Comparison of ENCODE assay signal across 9 mouse cellular contexts in genomic region chr1:151754028-151754489, GRCm38 (mm10). TPM values are rescaled to one million over a fixed set of nuclear protein-coding genes. Genes with fewer than 3 reads are reported as not detected.
DNase-seq lines count a peak whose midpoint lies in the region; ATAC-seq and TF ChIP-seq lines count a peak whose summit lies in the region.
"Had no signal": no experiment of that assay in that cellular context is flagged by ENCODE, and none has a peak within 500 bp of the region (broad histone marks: within the 10 kb centered on the region; RNA-seq: fewer than 3 reads in every experiment).

No protein-coding gene starts in this region.

- H3K9me3 ChIP-seq in CH12.LX (replicated peaks; ENCODE audit: low read length), result no peaks in the 10 kb centered on the region
- no peaks in the 10 kb centered on the region for H3K9me3 ChIP-seq in forebrain, embryonic 11.5 days (ENCODE audit: control insufficient read depth, low read length)
- no peaks in the 10 kb centered on the region for H3K9me3 ChIP-seq in midbrain, embryonic 10.5 days (replicated peaks)

- peak in 1 of 2 experiments; percentile 43; a peak in 2 of 4 replicates for TF ChIP-seq CTCF in CH12.LX (conservative IDR thresholded peaks at IDR 0.05 in 1 of 2, IDR thresholded peaks at IDR 0.05 in 1 of 2; ENCODE audit: low read depth in 2 of 2, low read length in 2 of 2)

- TF ChIP-seq EP300 in CH12.LX (IDR thresholded peaks at IDR 0.05; ENCODE audit: low read length), result peak; percentile 52; the same call in 1 of the 2 replicates

- H3K4me2 ChIP-seq in CH12.LX (ENCODE audit: insufficient read depth, low read depth, poor library complexity, severe bottlenecking), result peak overlapping the region; percentile 99
- peak overlapping the region; percentile 54 for H3K4me2 ChIP-seq in forebrain, embryonic 11.5 days (ENCODE audit: low read depth, low read length, severe bottlenecking)

- peaks cover 10% of the 10 kb centered on the region; the same call in 1 of the 2 replicates for H3K79me2 ChIP-seq in CH12.LX (replicated peaks; ENCODE audit: control insufficient read depth, extremely low read depth, insufficient read depth, poor library complexity, severe bottlenecking)

- peak; percentile 51 for DNase-seq in cerebellum, adult 9-10 months
- DNase-seq in cerebellum, postnatal 36 days, result no peak
- DNase-seq in CH12.LX (ENCODE audit: extremely low read depth), result peak; percentile 38
- no peak for DNase-seq in forebrain, embryonic 11.5 days (ENCODE audit: low spot score)
- DNase-seq in kidney, adult 9 months, result peak; percentile 58
- no peak for DNase-seq in midbrain, embryonic 10.5 days (ENCODE audit: low spot score)
- peak; percentile 64 for DNase-seq in yolk sac, embryonic 10.5 days (ENCODE audit: low spot score)
- no peak for DNase-seq in ovary, postnatal 14 days (ENCODE audit: low spot score)

- in situ Hi-C loops in CH12.LX (cut with MboI; ENCODE audit: low pct_ligation_motif_present, low pct_unique_long_range_greater_than_20kb, low sequenced_read_pairs), result no loop called here

- no peaks in the 10 kb centered on the region for H3K27me3 ChIP-seq in CH12.LX (replicated peaks)
- no peaks in the 10 kb centered on the region for H3K27me3 ChIP-seq in forebrain, embryonic 11.5 days (ENCODE audit: control insufficient read depth, insufficient read depth, low read length)
- H3K27me3 ChIP-seq in midbrain, embryonic 10.5 days (ENCODE audit: low read depth, poor library complexity, severe bottlenecking), result no peaks in the 10 kb centered on the region
- H3K27me3 ChIP-seq: Patski had no signal

- H3K9ac ChIP-seq in CH12.LX (ENCODE audit: insufficient read depth, low read depth), result peak overlapping the region; percentile 68
- no peak overlapping the region for H3K9ac ChIP-seq in forebrain, embryonic 11.5 days (ENCODE audit: low read length)

- H3K27ac ChIP-seq in CH12.LX (ENCODE audit: insufficient read depth, low read depth), result no peak overlapping the region
- H3K27ac ChIP-seq in forebrain, embryonic 11.5 days (ENCODE audit: low read depth, low read length), result no peak overlapping the region
- no peak overlapping the region for H3K27ac ChIP-seq in midbrain, embryonic 10.5 days (replicated peaks)

- H3K4me3 ChIP-seq in CH12.LX (replicated peaks in 1 of 3; ENCODE audit: low read depth in 2 of 3, low read length in 2 of 3, poor library complexity in 1 of 3), result peak overlapping the region; percentile 84 to 96 (median 91)
- no peak overlapping the region for H3K4me3 ChIP-seq in forebrain, embryonic 11.5 days (ENCODE audit: low read depth, low read length)
- H3K4me3 ChIP-seq in midbrain, embryonic 10.5 days, result peak overlapping the region; percentile 82

- no peak for ATAC-seq in forebrain, embryonic 11.5 days (replicated peaks; ENCODE audit: low FRiP score)

- dilution Hi-C loops in CH12.LX (cut with MboI; ENCODE audit: extremely low pct_ligation_motif_present, extremely low pct_unique_long_range_greater_than_20kb, low sequenced_read_pairs), result no loop called here

- no peak for TF ChIP-seq POLR2A in CH12.LX (IDR thresholded peaks at IDR 0.05; ENCODE audit: low read depth, low read length)

- H3K4me1 ChIP-seq in CH12.LX (ENCODE audit: control insufficient read depth in 1 of 2, insufficient read depth in 2 of 2), result peaks cover 0 to 37% of the 10 kb centered on the region in 2 experiments; a peak in 2 of 4 replicates
- no peaks in the 10 kb centered on the region; the same call in 1 of the 2 replicates for H3K4me1 ChIP-seq in forebrain, embryonic 11.5 days (replicated peaks; ENCODE audit: control insufficient read depth, insufficient read depth, low read length)
- peaks cover 24% of the 10 kb centered on the region for H3K4me1 ChIP-seq in midbrain, embryonic 10.5 days

- WGBS in forebrain, embryonic 11.5 days, result 83% methylated on average over 10 of the region's 10 CpGs
- 81% methylated on average over 10 of the region's 10 CpGs for WGBS in midbrain, embryonic 10.5 days

- TF ChIP-seq RAD21 in CH12.LX (IDR thresholded peaks at IDR 0.05; ENCODE audit: low read depth, low read length), result peak; percentile 30

- no peaks in the 10 kb centered on the region for H3K36me3 ChIP-seq in CH12.LX (replicated peaks in 1 of 2; ENCODE audit: control insufficient read depth in 1 of 2, insufficient read depth in 1 of 2, low read length in 1 of 2)
- H3K36me3 ChIP-seq in forebrain, embryonic 11.5 days (ENCODE audit: control insufficient read depth, insufficient read depth, low read length), result no peaks in the 10 kb centered on the region
- H3K36me3 ChIP-seq in midbrain, embryonic 10.5 days, result no peaks in the 10 kb centered on the region

TF ChIP-seq in CH12.LX, 34 proteins besides CTCF, POLR2A, EP300 and RAD21:
- no peak for TF ChIP-seq UBTF (IDR thresholded peaks at IDR 0.05; ENCODE audit: low read depth, low read length)
- no peak for TF ChIP-seq CHD1 (IDR thresholded peaks at IDR 0.05; ENCODE audit: low read depth, low read length)
- TF ChIP-seq MAFK (IDR thresholded peaks at IDR 0.05; ENCODE audit: insufficient replicate concordance, low read length), result peak; percentile 56; the same call in 1 of the 2 replicates
- TF ChIP-seq SMC3 (IDR thresholded peaks at IDR 0.05; ENCODE audit: low read depth, low read length), result no peak; the same call in 1 of the 2 replicates
- peak; percentile 94 for TF ChIP-seq MXI1 (IDR thresholded peaks at IDR 0.05; ENCODE audit: low read depth, low read length)
- no peak; the same call in 1 of the 2 replicates for TF ChIP-seq IRF4 (IDR thresholded peaks at IDR 0.05; ENCODE audit: low read depth, low read length)
- peak; percentile 81 for TF ChIP-seq MYC (IDR thresholded peaks at IDR 0.05; ENCODE audit: low read depth, low read length)
- TF ChIP-seq MAX (IDR thresholded peaks at IDR 0.05; ENCODE audit: low read length), result peak; percentile 92
- TF ChIP-seq ZC3H11A (IDR thresholded peaks at IDR 0.05; ENCODE audit: low read depth, low read length), result no peak
- TF ChIP-seq TBP (conservative IDR thresholded peaks at IDR 0.05; ENCODE audit: low read depth, low read length), result no peak
- no peak for TF ChIP-seq E2F4 (IDR thresholded peaks at IDR 0.05; ENCODE audit: insufficient replicate concordance, low read depth, low read length)
- no peak for TF ChIP-seq ELF1 (IDR thresholded peaks at IDR 0.05; ENCODE audit: low read depth, low read length)
- no peak for TF ChIP-seq SIN3A (IDR thresholded peaks at IDR 0.05; ENCODE audit: low read length)
- TF ChIP-seq NRF1 (IDR thresholded peaks at IDR 0.05; ENCODE audit: low read depth, low read length), result no peak
- TF ChIP-seq MAZ (IDR thresholded peaks at IDR 0.05; ENCODE audit: low read depth, low read length), result no peak
- TF ChIP-seq RCOR1 (conservative IDR thresholded peaks at IDR 0.05; ENCODE audit: low read depth, low read length), result no peak
- no peak for TF ChIP-seq ZMIZ1 (IDR thresholded peaks at IDR 0.05; ENCODE audit: low read depth, low read length)
- no peak for TF ChIP-seq BHLHE40 (IDR thresholded peaks at IDR 0.05; ENCODE audit: low read depth, low read length)
- TF ChIP-seq USF1 (IDR thresholded peaks at IDR 0.05; ENCODE audit: low read depth, low read length), result no peak
- no peak for TF ChIP-seq JUN (IDR thresholded peaks at IDR 0.05; ENCODE audit: insufficient read depth, low read depth, low read length)
- no peak for TF ChIP-seq ZKSCAN1 (IDR thresholded peaks at IDR 0.05; ENCODE audit: borderline replicate concordance, low read depth, low read length)
- no peak for TF ChIP-seq PAX5 (IDR thresholded peaks at IDR 0.05; ENCODE audit: low read length)
- TF ChIP-seq ETS1 (conservative IDR thresholded peaks at IDR 0.05; ENCODE audit: low read depth, low read length), result no peak
- TF ChIP-seq HCFC1 (IDR thresholded peaks at IDR 0.05; ENCODE audit: low read depth, low read length), result no peak
- no peak for TF ChIP-seq USF2 (conservative IDR thresholded peaks at IDR 0.05; ENCODE audit: low read depth, low read length)
- TF ChIP-seq CHD2 (IDR thresholded peaks at IDR 0.05; ENCODE audit: low read length), result no peak
- no peak for TF ChIP-seq NELFE (IDR thresholded peaks at IDR 0.05; ENCODE audit: low read depth, low read length)
- TF ChIP-seq TCF12 (IDR thresholded peaks at IDR 0.05; ENCODE audit: low read depth, low read length), result 0 out of 2 replicates have a peak, but pooled peaks have one; percentile 25
- no peak for TF ChIP-seq KAT2A (IDR thresholded peaks at IDR 0.05; ENCODE audit: insufficient replicate concordance, low read length)
- no peak for TF ChIP-seq POLR2AphosphoS2 (IDR thresholded peaks at IDR 0.05; ENCODE audit: low read depth, low read length)
- TF ChIP-seq JUND (conservative IDR thresholded peaks at IDR 0.05; ENCODE audit: low read depth, low read length), result no peak
- TF ChIP-seq GABPA (IDR thresholded peaks at IDR 0.05; ENCODE audit: insufficient replicate concordance, low read depth, low read length), result no peak
- 0 out of 2 replicates have a peak, but pooled peaks have one; percentile 28 for TF ChIP-seq ZNF384 (IDR thresholded peaks at IDR 0.05; ENCODE audit: low read depth, low read length)
- TF ChIP-seq MEF2A (IDR thresholded peaks at IDR 0.05; ENCODE audit: borderline replicate concordance, low read depth, low read length), result no peak

RNA-seq across cellular contexts. Expression of gene Edem3, which starts 1.1 kb away (rescaled TPM):
- total RNA-seq in CH12.LX (2012; rRNA removed) (9.8 and 11.5 TPM in 2 replicates), CH12.LX (2014; rRNA removed) (15.8 and 17.6 TPM in 2 replicates)
- polyA plus RNA-seq in CH12.LX (2012; ENCODE audit: insufficient read length, low read depth), result 9.8 and 10.6 TPM in 2 replicates
- 22.9 and 23.0 TPM in 2 replicates for polyA plus RNA-seq in forebrain, embryonic 11.5 days (2014; fragmentation: Nextera tagmentation; extraction: Ambion mirVana)
- polyA plus RNA-seq in midbrain, embryonic 10.5 days (2016; fragmentation: Nextera tagmentation; extraction: Ambion mirVana), result 14.1 and 18.3 TPM in 2 replicates

Comparison
In these comparisons a context has a peak if more than half of its experiments do, and no peak if none do; other contexts are left out.
1. DNase-seq: peak in cerebellum, adult 9-10 months (single experiment), CH12.LX (single experiment), kidney, adult 9 months (single experiment) and yolk sac, embryonic 10.5 days (single experiment); none in cerebellum, postnatal 36 days (0 of 2), forebrain, embryonic 11.5 days (single experiment), midbrain, embryonic 10.5 days (single experiment) and ovary, postnatal 14 days (single experiment).